Comparison of ENCODE assay signal across 38 mouse cellular contexts in the genomic region with DNA sequence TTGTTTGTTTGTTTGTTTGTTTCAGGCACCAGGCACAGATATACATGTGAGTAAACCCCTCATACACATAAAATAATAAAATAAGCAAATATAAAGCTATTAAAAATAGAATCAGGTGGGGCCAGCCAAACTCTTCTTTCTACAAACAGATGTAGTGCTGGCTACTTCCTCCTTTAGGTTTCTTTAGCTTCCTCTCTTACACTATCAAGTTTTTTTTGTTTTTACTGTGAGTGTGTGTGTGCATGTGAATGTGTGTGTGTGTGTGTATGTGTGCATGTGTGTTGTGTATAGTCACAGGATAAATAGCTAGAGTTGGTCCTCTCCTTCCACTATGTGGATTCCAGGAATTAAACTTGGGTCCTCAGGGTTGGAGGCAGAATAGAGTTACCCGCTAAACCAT. TPM values are rescaled to one million over a fixed set of nuclear protein-coding genes. Genes with fewer than 3 reads are reported as not detected.
"Had no signal": no experiment of that assay in that cellular context is flagged by ENCODE, and none has a peak within 500 bp of the region (broad histone marks: within the 10 kb centered on the region; RNA-seq: fewer than 3 reads in every experiment).

No protein-coding gene starts in this region.

- H3K27ac ChIP-seq: embryonic facial prominence, embryonic 10.5 days; embryonic facial prominence, embryonic 12.5 days; embryonic facial prominence, embryonic 13.5 days; embryonic facial prominence, embryonic 15.5 days; forebrain, embryonic 10.5 days; forebrain, embryonic 12.5 days; forebrain, embryonic 13.5 days; forebrain, embryonic 15.5 days; gastrocnemius, adult 2 months; heart, adult 2 months; heart, embryonic 10.5 days had no signal

- H3K9ac ChIP-seq: embryonic facial prominence, embryonic 12.5 days; embryonic facial prominence, embryonic 13.5 days; embryonic facial prominence, embryonic 15.5 days; forebrain, embryonic 12.5 days; forebrain, embryonic 13.5 days; forebrain, embryonic 15.5 days; forebrain, postnatal 0 days had no signal

- H3K9me3 ChIP-seq: embryonic facial prominence, embryonic 10.5 days; embryonic facial prominence, embryonic 12.5 days; embryonic facial prominence, embryonic 13.5 days; embryonic facial prominence, embryonic 15.5 days; forebrain, embryonic 10.5 days; forebrain, embryonic 12.5 days; forebrain, embryonic 13.5 days; forebrain, embryonic 15.5 days; heart, embryonic 10.5 days had no signal

- H3K4me3 ChIP-seq: embryonic facial prominence, embryonic 10.5 days; embryonic facial prominence, embryonic 12.5 days; embryonic facial prominence, embryonic 13.5 days; embryonic facial prominence, embryonic 15.5 days; erythroblast, embryonic 14.5 days; forebrain, embryonic 10.5 days; forebrain, embryonic 12.5 days; forebrain, embryonic 13.5 days; forebrain, embryonic 15.5 days; gastrocnemius, adult 2 months; heart, adult 2 months; heart, embryonic 10.5 days had no signal

- H3K36me3 ChIP-seq: embryonic facial prominence, embryonic 10.5 days; embryonic facial prominence, embryonic 12.5 days; embryonic facial prominence, embryonic 13.5 days; embryonic facial prominence, embryonic 15.5 days; forebrain, embryonic 10.5 days; forebrain, embryonic 12.5 days; forebrain, embryonic 15.5 days; heart, embryonic 10.5 days had no signal

- H3K4me1 ChIP-seq: embryonic facial prominence, embryonic 10.5 days; embryonic facial prominence, embryonic 12.5 days; embryonic facial prominence, embryonic 13.5 days; embryonic facial prominence, embryonic 15.5 days; forebrain, embryonic 10.5 days; forebrain, embryonic 12.5 days; forebrain, embryonic 13.5 days; forebrain, embryonic 15.5 days; heart, embryonic 10.5 days had no signal

- DNase-seq: cerebellum, adult 9-11 months; cerebellum, postnatal 10 days; cerebellum, postnatal 14 days; cerebellum, postnatal 25 days; cerebellum, postnatal 36 days; embryo, embryonic 11 days; forebrain, postnatal 0 days; gastrocnemius, adult 2 months; gastrocnemius, postnatal 10 days; gastrocnemius, postnatal 14 days; gastrocnemius, postnatal 25 days; heart, adult 11 months; heart, adult 18-20 months; heart, adult 2 months had no signal

- H3K27me3 ChIP-seq: embryonic facial prominence, embryonic 12.5 days; embryonic facial prominence, embryonic 13.5 days; embryonic facial prominence, embryonic 15.5 days; forebrain, embryonic 12.5 days; forebrain, embryonic 13.5 days; forebrain, embryonic 15.5 days had no signal

RNA-seq across cellular contexts. Expression of a gene that starts 12.6 kb away (rescaled TPM):
- total RNA-seq: common myeloid progenitor, adult 5-6 weeks; forebrain, postnatal 0 days; gastrocnemius, adult 18-20 months; gastrocnemius, adult 2 months; gastrocnemius, adult 8-10 months; gastrocnemius, postnatal 10 days; gastrocnemius, postnatal 14 days; gastrocnemius, postnatal 25 days; gastrocnemius, postnatal 4 days; granulocyte monocyte progenitor cell, adult 5-6 weeks; heart, adult 18-20 months; heart, adult 2 months; heart, adult 8-10 months had no signal
- polyA plus RNA-seq: cortical plate, adult 2 months; embryonic facial prominence, embryonic 10.5 days; embryonic facial prominence, embryonic 11.5 days; embryonic facial prominence, embryonic 12.5 days; embryonic facial prominence, embryonic 13.5 days; embryonic facial prominence, embryonic 14.5 days; embryonic facial prominence, embryonic 15.5 days; erythroblast, embryonic 14.5 days; forebrain, embryonic 10.5 days; forebrain, embryonic 11.5 days; forebrain, embryonic 12.5 days; forebrain, embryonic 13.5 days; forebrain, embryonic 14.5 days; forebrain, embryonic 15.5 days; forebrain, embryonic 16.5 days; forebrain, postnatal 0 days; frontal cortex, adult 2 months; heart, adult 2 months; heart, embryonic 10.5 days had no signal

RNA-seq across cellular contexts. Expression of a gene that starts 12.8 kb away (rescaled TPM):
- total RNA-seq: common myeloid progenitor, adult 5-6 weeks; granulocyte monocyte progenitor cell, adult 5-6 weeks had no signal
- polyA plus RNA-seq: embryonic facial prominence, embryonic 10.5 days; embryonic facial prominence, embryonic 11.5 days; forebrain, embryonic 11.5 days had no signal

RNA-seq across cellular contexts. Expression of a gene that starts 47.1 kb away (rescaled TPM):
- total RNA-seq: forebrain, postnatal 0 days; gastrocnemius, adult 18-20 months; granulocyte monocyte progenitor cell, adult 5-6 weeks had no signal
- polyA plus RNA-seq: embryonic facial prominence, embryonic 10.5 days; embryonic facial prominence, embryonic 11.5 days; embryonic facial prominence, embryonic 12.5 days; embryonic facial prominence, embryonic 15.5 days; erythroblast, embryonic 14.5 days; forebrain, embryonic 10.5 days; forebrain, embryonic 14.5 days; forebrain, embryonic 15.5 days; forebrain, postnatal 0 days; gonadal fat pad, adult 2 months; heart, adult 2 months had no signal
